Mouse (Mus musculus): ENCODE measurements around the gene Vmn2r44.
"Not testable (repeated sequence)": the region's sequence is repeated elsewhere in the genome, so short reads cannot be mapped to it uniquely, and the experiment has no call there.

Vmn2r44 gene

GRCm38 (mm10) chr7:8383233-8383632 is at the start of gene Vmn2r44:
Vmn2r44 (minus strand) TSS chr7:8383333.
- not testable (repeated sequence) for DNase-seq (ENCODE audit: low spot score)

- not testable (repeated sequence) for DNase-seq (ENCODE audit: low spot score)
Observed at GRCm38 (mm10) chr7:8357879-8358278, 25.3 kb downstream of the Vmn2r44 start.
